Mouse (Mus musculus): ENCODE measurements around the gene Gm44502.

Gm44502 gene

DNA sequence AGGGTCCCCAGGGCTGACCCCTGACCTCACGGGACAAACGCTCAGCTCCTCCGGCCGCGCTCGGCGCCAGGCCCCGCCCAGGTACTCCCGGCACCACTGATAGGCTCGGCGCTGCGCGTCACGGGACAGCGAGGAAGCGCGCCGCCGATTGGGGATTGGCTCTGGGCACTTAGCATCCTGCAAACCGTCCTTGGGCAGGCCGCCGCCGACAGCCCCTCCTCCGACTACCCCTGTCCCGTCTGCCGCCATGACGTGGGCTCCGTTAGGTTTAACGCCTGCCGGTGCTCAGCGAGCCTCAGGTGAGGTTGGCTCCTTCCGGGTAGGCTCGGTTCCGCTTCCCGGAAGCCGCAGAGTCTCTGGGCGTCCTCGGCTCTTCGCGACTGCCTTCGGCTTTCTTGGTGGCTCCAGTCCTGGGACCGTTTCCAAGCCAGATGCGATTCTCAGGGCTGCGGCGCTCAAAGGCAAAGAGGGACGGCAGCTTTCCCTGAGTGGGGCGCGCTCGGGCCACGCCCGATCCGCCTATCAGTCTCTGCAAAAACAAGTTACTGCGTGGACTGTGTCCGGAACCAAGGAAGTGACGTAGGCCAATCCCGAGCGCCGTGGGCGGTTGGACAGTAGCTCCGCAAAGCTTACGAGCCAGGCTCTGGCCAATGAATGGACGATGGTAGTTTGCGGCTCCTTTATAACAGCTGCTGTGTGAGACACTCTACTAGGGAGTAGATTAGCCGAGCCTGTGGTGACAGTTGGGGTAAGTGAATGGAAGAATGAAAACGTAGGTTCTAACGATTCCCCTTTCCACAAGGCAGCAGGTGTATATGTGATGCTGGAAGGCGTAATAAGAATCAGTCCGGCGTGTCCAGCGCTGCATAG is at the start of gene Gm44502, which contains the start of the genes C730034F03Rik and Chkb:
Gm44502 (minus strand) TSS at position 345 of the 870 bp plus-strand sequence.
C730034F03Rik (plus strand) TSS at position 238 of the 870 bp plus-strand sequence.
Chkb (minus strand) TSS at position 557 of the 870 bp plus-strand sequence.
- DNase-seq, result peak; percentile 95

- no peak for DNase-seq
These were observed 49.1 kb upstream of the Gm44502 start for GRCm38 (mm10) chr15:89478622-89479021.

DNA sequence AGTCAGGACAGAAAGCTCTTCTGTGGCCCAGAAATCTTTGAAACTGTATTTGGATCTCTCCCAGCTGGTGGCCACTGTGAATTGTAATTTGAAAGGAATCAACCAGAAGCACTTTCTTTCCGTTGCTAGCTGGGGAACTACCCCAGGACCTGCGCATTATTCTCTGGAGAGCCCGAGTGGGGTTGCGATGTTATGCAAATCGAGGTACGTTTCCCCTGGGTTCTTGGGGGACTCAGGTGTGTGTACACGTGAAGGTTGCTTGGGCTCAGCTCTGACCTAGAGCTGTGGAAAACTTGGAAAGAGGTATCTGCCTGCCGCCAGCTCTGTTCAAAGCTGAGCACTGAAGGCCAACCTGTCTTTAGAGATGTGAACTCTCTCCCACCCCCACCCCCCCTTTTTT is 48.3 kb upstream of the Gm44502 start:
- no peak for DNase-seq

GRCm38 (mm10) chr15:89477091-89477491 is 47.6 kb upstream of the Gm44502 start, which contains the start of gene Arsa:
TSS of gene Arsa (minus strand) at chr15:89477425.
- peak; percentile 44 for DNase-seq

DNA sequence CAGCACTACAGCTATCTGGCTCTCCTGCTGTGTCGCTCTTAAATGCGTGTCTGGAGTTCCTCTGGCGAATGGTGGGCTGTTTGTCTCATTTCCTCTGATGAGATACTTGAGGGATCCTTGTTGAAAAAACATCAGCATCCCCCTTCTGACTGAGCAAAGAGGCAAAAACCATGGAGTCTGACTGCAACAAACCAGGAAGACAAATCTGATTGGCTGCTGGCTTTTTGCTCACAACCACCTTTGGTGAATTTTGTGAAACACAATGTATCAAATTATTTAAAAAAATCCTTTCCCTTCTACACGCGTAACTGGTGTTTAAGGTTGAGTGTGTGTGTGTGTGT is 46.9 kb upstream of the Gm44502 start:
- DNase-seq, result no peak

GRCm38 (mm10) chr15:89475611-89476474 is 46.3 kb upstream of the Gm44502 start:
- peak; percentile 98 for DNase-seq

DNA sequence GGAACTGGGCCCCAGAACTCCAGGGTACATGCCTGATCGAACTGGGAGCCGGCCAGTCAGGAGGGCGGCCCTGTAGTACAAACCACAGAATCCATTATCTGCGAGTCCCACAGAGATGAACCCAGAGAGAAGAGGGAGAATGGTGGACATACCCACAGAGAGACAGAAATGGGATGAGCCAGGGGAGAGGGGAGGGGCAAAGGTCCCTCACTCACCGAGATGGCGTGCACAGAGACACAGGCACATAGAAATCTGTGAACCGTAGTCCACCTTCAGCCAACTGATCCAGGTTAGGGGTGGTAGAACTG is 45.8 kb upstream of the Gm44502 start:
- DNase-seq, result no peak

GRCm38 (mm10) chr15:89474596-89475292 is 45.2 kb upstream of the Gm44502 start:
- DNase-seq, result peak; percentile 31

GRCm38 (mm10) chr15:89473921-89474320 is 44.4 kb upstream of the Gm44502 start:
- DNase-seq, result no peak

DNA sequence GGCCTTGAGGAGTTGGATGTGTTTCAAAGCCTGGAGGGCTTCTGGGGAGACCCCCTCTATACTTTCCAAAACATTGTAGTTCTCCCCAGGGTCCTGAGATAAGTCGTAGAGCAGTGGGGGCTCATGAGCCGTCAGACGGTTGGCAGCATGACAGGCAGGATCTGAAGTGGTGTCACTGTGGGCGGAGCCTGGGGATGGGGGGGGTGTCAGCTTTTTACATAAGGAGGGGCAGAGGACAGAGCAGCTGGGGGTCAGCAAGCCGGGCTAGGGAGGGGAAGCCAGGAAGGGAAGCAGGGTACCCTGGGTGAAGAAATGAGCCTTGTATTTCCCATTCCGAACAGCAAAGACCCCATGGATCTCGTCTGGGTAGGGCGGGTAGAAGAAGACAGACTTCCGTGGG is 43.9 kb upstream of the Gm44502 start:
- no peak for DNase-seq

DNA sequence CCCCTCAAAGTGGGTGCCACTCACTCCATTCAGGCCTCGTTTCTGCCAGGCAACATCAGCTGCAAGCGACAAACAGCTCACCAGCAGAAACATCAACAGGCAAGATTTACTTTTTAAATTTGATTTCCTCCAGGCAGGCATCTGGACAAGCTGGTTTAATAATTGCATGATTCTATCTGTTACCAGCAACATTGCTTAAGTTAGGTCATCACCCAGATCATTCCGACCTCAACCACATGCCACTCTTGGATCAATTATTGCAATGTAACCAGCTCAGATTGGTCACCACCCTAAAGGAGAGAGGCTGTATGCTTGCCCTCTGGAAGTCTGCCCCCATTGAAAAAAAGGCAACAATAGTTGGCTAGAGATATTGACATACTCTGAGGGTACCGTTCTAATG is 42.0 kb upstream of the Gm44502 start:
- DNase-seq, result no peak

GRCm38 (mm10) chr15:89468577-89468976 is 39.1 kb upstream of the Gm44502 start:
- peak; percentile 22 for DNase-seq

GRCm38 (mm10) chr15:89465052-89465451 is 35.6 kb upstream of the Gm44502 start:
- no peak for DNase-seq

DNA sequence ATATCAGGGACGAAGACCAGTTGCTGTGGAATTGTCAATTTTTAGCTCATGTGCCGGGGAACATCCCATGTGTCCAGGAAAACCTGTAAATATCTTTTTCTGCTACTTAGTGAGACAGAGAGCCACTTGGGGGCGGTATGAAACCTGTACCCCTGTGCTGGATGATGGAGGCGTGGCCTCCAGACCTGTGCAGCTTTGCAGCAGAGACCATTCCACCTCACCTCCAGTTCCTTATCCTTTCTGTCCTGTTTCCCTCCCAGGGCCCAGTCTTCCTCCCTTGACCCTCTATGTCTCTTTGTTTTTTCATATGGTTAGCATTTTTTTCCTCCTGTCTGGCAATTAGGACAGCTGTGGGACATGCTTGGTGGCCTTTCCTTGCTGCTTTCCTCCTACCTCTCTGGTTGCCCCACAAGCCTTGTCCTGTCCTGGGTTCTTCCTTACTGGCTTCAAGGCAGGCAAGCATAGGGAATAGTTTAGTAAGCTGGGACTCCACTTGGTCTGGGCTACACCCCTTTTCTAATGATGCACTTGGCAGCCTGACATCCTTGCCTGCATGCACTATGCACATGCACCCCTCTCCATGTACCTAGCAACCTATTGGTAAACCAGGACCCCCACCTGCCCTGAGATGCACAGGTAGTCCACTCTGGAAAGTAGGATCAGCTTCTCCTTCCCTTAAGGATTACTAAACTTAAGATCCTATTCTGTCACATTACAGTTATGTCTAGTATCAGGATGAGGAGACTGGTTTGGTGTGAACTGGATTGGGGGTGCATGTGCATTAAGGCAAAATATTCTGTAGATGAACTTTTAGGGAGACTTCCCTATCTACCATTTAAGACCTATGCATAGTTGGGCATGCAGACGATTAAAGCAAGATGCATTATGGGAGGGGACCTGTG is 34.1 kb upstream of the Gm44502 start:
- DNase-seq, result peak; percentile 31

DNA sequence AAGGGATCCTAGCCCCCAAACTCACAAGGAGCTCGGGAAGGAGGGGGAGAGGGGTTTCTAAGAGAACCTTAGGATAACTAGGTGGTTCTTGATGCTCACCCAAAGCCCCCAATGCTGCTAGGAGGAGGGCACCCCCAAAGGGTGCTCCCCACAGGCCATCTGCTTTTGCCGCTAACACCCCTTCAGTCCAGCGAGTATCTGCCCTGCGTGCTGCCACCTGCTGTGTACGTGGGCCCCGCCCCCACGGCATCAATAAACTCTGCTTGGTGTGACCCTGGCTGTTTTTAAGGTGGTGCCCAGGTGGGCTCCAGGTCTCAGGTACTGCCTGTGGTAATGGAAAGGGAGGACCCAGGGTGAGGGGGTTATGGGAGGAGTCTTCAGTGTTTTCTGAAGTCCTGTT is 32.7 kb upstream of the Gm44502 start:
- DNase-seq, result no peak

DNA sequence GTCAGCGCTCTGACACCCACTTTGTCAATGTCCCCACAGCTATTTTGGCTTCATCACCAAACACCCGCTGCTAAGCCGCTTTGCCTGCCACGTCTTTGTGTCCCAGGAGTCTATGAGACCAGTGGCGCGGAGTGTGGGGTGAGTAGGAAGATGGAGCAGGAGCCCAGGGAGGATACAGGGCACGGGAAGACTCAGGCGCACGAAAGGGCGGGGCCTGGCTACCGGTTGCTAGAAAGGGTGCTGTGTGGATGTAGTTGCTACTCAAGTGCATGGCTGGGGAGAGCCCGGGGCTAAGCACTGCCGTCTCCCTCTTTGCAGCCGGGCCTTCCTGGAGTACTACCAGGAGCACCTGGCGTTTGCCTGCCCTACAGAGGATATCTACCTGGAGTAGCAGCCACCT is 31.8 kb upstream of the Gm44502 start:
- no peak for DNase-seq

GRCm38 (mm10) chr15:89460298-89460697 is 30.8 kb upstream of the Gm44502 start:
- DNase-seq, result no peak

GRCm38 (mm10) chr15:89459821-89460220 is 30.3 kb upstream of the Gm44502 start:
- DNase-seq, result no peak

- DNase-seq, result no peak
These were observed 29.4 kb upstream of the Gm44502 start for GRCm38 (mm10) chr15:89458942-89459341.

GRCm38 (mm10) chr15:89455642-89456041 is 26.1 kb upstream of the Gm44502 start:
- DNase-seq, result no peak

DNA sequence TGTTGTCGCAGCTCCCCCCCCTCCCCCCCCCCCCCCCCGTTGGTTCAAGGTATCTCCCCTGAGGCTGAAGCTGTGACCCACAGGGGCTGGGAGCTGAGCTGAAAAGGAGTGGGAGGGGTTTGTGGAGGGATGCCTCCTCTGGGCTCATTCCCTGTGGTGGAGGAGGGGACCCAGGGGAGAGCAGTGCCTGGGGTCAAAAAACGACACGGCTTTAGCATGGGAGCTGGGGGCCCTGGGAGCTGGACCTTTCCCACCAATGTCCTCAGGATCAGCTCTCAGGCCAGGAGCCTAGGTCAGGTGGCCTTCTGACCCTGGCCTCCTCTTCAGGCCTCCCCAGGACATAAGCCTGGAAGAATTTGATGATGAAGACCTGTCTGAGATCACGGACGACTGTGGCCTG is 25.4 kb upstream of the Gm44502 start:
- DNase-seq, result no peak

- DNase-seq, result no peak
These were observed 24.5 kb upstream of the Gm44502 start, which contains the start of gene Mapk8ip2 for GRCm38 (mm10) chr15:89453865-89454478. TSS of gene Mapk8ip2 (plus strand) at chr15:89453913.
